Mouse (Mus musculus) neural tube, embryonic 11.5 days (tissue): ENCODE measurements around the gene Tbc1d1. TPM values are rescaled to one million over a fixed set of nuclear protein-coding genes. Genes with fewer than 3 reads are reported as not detected.
A peak's percentile ranks its signal among the peaks of the same experiment; 100 is the strongest.

Experiments used
- ATAC-seq: fragments of 200-750 bp; cut with Nextera tagmentation; 2 replicates; pipeline ENCODE4 v1.8.0; 2017; ENCODE audit warnings: moderate number of reproducible peaks, mild to moderate bottlenecking, moderate TSS enrichment, moderate library complexity; ENCODE audit not compliant: insufficient read depth, low FRiP score, low TSS enrichment
- DNase-seq: peaks from one replicate; pipeline ENCODE4 v3.0.0-alpha.2; 2015; ENCODE audit warnings: low spot score
- H3K27ac ChIP-seq: fragments of 300-500 bp; sonication (generic); 2 replicates; pipeline ENCODE4 v1.5.1; 2014; ENCODE audit warnings: low read depth, mild to moderate bottlenecking, low read length
- H3K27me3 ChIP-seq: fragments of 300-500 bp; sonication (generic); 2 replicates; pipeline ENCODE4 v1.6.1; 2014; ENCODE audit warnings: mild to moderate bottlenecking, low read length, mixed read lengths; ENCODE audit not compliant: control insufficient read depth, insufficient read depth
- H3K36me3 ChIP-seq: fragments of 300-500 bp; sonication (generic); 2 replicates; pipeline ENCODE4 v1.6.1; 2014; ENCODE audit warnings: mild to moderate bottlenecking, low read length, moderate library complexity, mixed read lengths; ENCODE audit not compliant: control insufficient read depth, insufficient read depth
- H3K4me1 ChIP-seq: fragments of 300-500 bp; sonication (generic); 2 replicates; pipeline ENCODE4 v1.6.1; 2014; ENCODE audit warnings: low read length, mixed read lengths; ENCODE audit not compliant: control insufficient read depth, insufficient read depth
- H3K4me2 ChIP-seq: fragments of 300-500 bp; sonication (generic); 2 replicates; pipeline ENCODE4 v1.6.1; 2014; ENCODE audit warnings: low read depth, mild to moderate bottlenecking, moderate library complexity
- H3K4me3 ChIP-seq: fragments of 300-500 bp; sonication (generic); 2 replicates; pipeline ENCODE4 v1.5.1; 2014; ENCODE audit warnings: low read depth, low read length
- H3K9ac ChIP-seq: fragments of 300-500 bp; sonication (generic); 2 replicates; pipeline ENCODE4 v1.6.1; 2014; ENCODE audit warnings: mild to moderate bottlenecking, low read length
- H3K9me3 ChIP-seq: fragments of 300-500 bp; sonication (generic); 2 replicates; pipeline ENCODE4 v1.6.1; 2016; ENCODE audit warnings: low read length; ENCODE audit not compliant: control insufficient read depth
- WGBS: fragments of 180-500 bp; shearing (Covaris S2); extraction: QIAGEN DNeasy Blood & Tissue Kit; methylation state at CpG from one replicate; pipeline ENCODE4 v1.1.7; 2014; 5-methylcytosine and 5-hydroxymethylcytosine counted together
- polyA plus RNA-seq: library from polyadenylated mRNA; unstranded; fragments of >200 nt; fragmentation: Nextera tagmentation; extraction: Ambion mirVana; gene quantifications from 2 replicates; pipeline ENCODE4 v1.2.1, GENCODE M21; 2014

The Tbc1d1 gene
- polyA plus RNA-seq, 1 experiment from 2014 or later = 32.4 TPM

DNA sequence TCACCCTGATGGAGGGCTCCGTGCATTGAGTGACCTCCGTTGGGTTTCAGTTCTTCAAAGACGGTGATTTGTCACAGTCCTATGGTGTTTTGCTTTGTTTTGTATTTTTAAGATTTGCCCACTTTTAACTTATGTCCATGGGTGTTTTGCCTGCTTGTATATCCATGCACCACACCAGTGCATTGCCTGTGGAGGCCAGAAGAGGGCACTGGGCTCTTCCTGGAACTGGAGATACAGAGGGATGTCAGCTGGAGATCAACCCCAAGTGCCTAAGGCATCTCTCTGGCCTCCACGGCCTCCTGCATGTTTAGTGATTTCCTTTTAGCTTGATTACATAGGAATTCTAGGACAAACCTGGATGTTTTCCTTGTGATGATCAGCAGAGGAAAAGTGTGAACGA is 19.8 kb upstream of the Tbc1d1 start:
- no peaks in the 10 kb centered on the region for H3K27me3 ChIP-seq
- H3K4me3 ChIP-seq = no peak overlapping the region
- no peak for DNase-seq
- 72% methylated on average over 5 of the region's 5 CpGs for WGBS
- H3K9ac ChIP-seq = no peak overlapping the region
- no peak overlapping the region for H3K27ac ChIP-seq
- no peaks in the 10 kb centered on the region for H3K36me3 ChIP-seq
- H3K4me2 ChIP-seq = no peak overlapping the region
- no peaks in the 10 kb centered on the region for H3K9me3 ChIP-seq
- H3K4me1 ChIP-seq = no peaks in the 10 kb centered on the region
- no peak for ATAC-seq

DNA sequence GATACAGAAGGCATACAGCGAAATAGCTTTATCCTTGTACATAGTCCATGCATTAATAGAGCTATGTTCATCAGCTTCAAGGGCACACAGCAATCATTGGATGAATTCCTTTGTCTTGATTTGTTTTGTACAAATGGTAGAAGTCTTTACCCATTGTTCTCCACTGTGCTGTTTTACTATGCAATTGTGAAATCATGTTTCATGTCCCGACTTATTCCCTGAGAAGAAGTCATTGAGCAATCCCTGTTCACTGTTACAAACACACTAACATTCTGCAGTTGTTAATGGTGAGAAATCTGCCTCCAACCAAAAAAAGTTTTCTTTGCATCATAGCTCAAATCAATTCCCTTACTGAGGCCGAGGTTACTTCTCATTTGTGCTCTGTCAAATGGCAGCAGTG is 15.9 kb upstream of the Tbc1d1 start:
- H3K36me3 ChIP-seq = no peaks in the 10 kb centered on the region
- H3K9me3 ChIP-seq = no peaks in the 10 kb centered on the region
- no peak overlapping the region for H3K27ac ChIP-seq
- no peaks in the 10 kb centered on the region for H3K27me3 ChIP-seq
- no peaks in the 10 kb centered on the region for H3K4me1 ChIP-seq
- 86% methylated on average over 3 of the region's 3 CpGs for WGBS
- ATAC-seq (no peak), DNase-seq (no peak)
- no peak overlapping the region for H3K4me3 ChIP-seq
- no peak overlapping the region for H3K4me2 ChIP-seq
- no peak overlapping the region for H3K9ac ChIP-seq

DNA sequence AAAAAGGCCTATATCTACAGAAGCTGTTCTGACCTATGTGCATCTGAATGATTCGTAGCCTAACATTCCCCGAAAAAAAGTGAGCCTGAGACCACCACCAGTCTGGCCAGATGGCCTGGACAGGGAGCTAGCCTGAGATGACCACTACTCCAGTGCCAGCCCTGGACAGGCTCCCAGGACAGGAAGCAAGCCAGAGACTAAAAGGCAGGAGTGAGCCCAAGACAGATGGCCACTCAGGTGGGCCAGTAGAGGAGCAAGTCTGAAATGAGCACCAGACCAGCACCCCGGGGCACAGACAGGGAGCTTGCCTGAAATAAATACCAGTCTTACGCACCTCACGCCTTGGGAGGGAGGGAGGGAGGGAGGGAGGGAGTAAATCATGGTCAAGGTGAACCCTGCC is 11.8 kb upstream of the Tbc1d1 start:
- H3K27ac ChIP-seq = no peak overlapping the region
- no peaks in the 10 kb centered on the region for H3K36me3 ChIP-seq
- no peak overlapping the region for H3K9ac ChIP-seq
- no peak overlapping the region for H3K4me3 ChIP-seq
- no peaks in the 10 kb centered on the region for H3K9me3 ChIP-seq
- DNase-seq (no peak), ATAC-seq (no peak)
- no peak overlapping the region for H3K4me2 ChIP-seq
- no peaks in the 10 kb centered on the region for H3K27me3 ChIP-seq
- H3K4me1 ChIP-seq = no peaks in the 10 kb centered on the region
- WGBS = 80% methylated on average over 5 of the region's 5 CpGs

DNA sequence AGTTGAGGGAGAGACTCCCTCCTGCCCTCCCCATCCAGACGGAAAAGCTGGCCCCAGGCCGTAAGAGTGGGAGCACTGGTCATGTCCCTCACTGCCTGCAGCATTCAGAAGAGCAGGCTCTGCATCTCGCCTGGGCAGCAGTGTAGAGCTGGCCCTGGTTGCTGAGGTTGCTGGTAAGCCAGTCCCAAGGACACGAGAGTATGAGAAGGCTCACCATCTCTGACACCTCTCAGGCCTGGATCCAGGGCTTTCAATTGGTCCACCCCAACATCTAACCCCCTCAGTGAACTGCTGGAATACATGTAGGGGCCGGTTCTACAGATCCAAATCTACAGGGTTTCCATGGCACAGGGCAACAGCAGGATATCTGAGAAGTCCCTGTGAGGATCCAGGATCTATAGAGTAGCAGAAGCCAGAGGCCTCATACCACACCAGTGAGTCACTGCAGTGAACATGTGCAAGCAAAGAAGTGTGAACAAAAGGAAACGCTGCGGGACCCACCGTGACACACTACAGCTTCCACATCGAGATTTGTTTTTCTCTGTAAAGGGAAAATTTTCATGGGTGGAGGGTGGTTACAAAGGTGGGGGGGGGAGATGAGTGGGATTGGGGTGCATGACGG is 9.6 kb upstream of the Tbc1d1 start:
- Histone ChIP-seq H3K36me3 (no peaks in the 10 kb centered on the region), H3K4me3 (no peak overlapping the region), H3K4me1 (no peaks in the 10 kb centered on the region), H3K9ac (no peak overlapping the region), H3K9me3 (no peaks in the 10 kb centered on the region), H3K27me3 (no peaks in the 10 kb centered on the region), H3K4me2 (no peak overlapping the region), H3K27ac (no peak overlapping the region)
- whole genome bisulfite sequencing = 84% methylated on average over 10 of the region's 10 CpGs
- ATAC-seq (no peak), DNase-seq (no peak)

DNA sequence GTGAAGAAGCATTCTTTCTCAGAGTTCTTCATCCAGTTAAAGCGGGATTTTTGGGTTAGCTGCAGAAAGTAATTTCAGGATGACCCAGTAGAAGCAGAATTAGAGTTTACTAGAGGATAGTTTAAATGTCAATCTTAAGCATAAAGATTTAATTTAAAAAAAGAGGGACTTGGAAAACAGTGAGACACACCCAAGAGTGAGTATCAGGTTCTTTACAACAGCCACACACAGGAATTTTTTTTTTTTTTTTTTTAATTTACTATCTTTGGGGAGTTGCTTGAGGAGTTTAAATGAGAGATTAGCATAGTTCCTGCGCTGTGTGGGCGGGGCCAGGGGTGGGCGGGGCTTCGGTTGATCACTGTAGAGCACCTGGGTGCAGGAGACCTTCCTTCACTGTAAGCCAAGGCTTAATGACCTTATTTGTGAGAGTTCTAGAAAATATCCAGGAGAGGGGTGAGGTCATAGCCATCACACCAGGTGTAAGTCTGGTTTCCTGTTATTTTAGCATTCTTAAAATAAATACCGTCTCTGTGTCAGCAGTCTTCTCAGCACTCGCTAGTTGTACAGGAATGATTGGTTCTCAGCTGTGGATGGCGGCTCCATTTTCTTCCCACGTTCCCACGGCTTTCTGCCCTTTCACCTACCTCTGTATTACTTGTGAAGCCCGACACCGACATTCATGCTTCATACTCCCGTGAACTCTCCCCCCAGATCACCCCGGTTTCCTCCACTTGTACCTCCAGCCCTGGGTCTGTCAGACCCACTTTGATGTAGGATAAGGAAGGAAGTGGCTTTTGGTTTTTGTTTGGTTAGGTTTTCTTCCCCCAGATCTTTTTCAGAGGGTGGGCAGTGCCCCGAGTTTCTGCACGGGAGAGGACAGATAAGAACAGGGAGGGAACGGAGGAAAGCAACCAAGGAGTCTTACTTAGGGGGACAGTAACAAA is 6.6 kb upstream of the Tbc1d1 start:
- Histone ChIP-seq H3K4me3 (no peak overlapping the region), H3K27me3 (no peaks in the 10 kb centered on the region), H3K9ac (no peak overlapping the region), H3K4me1 (no peaks in the 10 kb centered on the region), H3K4me2 (0 out of 2 replicates have a peak overlapping the region, but pooled peaks have one; percentile 4), H3K36me3 (no peaks in the 10 kb centered on the region), H3K27ac (no peak overlapping the region), H3K9me3 (no peaks in the 10 kb centered on the region)
- ATAC-seq = no peak
- 28% methylated on average over 17 of the region's 17 CpGs for WGBS
- no peak for DNase-seq

DNA sequence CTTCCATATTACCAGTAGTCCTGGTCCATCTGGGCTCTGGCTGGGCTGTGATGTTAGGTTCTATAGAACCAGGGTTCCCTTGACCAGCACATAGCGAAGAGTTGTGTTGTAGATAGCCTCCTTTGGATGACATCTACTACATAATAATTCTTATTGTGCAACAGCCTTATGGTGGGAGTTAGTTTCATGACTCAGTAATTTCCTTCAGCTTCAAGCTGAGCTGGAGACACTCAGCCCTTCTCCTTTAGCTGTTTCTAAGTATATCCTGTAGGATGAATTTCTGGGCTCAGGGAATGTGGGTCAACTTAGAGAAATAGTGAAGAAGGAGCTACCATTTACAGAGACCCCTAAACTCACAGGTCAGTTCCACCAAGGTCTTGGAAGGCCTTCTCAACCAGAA is 2.8 kb upstream of the Tbc1d1 start:
- no peak overlapping the region for H3K4me3 ChIP-seq
- H3K4me1 ChIP-seq = no peaks in the 10 kb centered on the region
- no peak overlapping the region for H3K27ac ChIP-seq
- H3K27me3 ChIP-seq = 0 out of 2 replicates have a peak, but pooled peaks cover 2% of the 10 kb centered on the region
- no peaks in the 10 kb centered on the region for H3K9me3 ChIP-seq
- H3K36me3 ChIP-seq = no peaks in the 10 kb centered on the region
- WGBS = 83% methylated on average over 1 of the region's 1 CpGs
- DNase-seq = no peak
- no peak overlapping the region for H3K9ac ChIP-seq
- no peak overlapping the region for H3K4me2 ChIP-seq
- no peak for ATAC-seq

DNA sequence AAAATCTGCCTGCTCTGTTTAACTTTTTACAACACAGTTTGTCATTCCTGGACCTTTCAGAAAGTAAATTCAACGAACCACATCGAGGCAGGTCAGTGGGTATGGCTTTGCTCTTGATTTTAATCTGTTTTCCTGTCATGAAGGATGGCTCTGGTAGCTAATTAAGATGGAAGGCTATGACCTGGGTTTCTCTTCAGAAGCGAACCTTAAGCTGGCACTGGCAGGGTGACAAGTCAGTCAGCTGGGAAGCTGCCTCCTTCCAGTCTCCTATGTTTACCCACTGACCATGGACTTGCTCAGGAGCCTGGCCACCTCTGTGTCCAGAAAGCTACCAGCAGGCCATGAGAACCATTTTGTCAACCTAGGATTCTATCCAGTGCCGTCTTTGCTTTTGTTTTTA is 474 bp downstream of the Tbc1d1 start:
- ATAC-seq (no peak), DNase-seq (no peak)
- Histone ChIP-seq H3K36me3 (no peaks in the 10 kb centered on the region), H3K27me3 (peaks cover 28% of the 10 kb centered on the region), H3K4me3 (no peak overlapping the region), H3K9me3 (no peaks in the 10 kb centered on the region), H3K27ac (no peak overlapping the region), H3K4me2 (no peak overlapping the region), H3K4me1 (peaks cover 5% of the 10 kb centered on the region; the same call in 1 of the 2 replicates), H3K9ac (no peak overlapping the region)
- WGBS = 53% methylated on average over 4 of the region's 4 CpGs

DNA sequence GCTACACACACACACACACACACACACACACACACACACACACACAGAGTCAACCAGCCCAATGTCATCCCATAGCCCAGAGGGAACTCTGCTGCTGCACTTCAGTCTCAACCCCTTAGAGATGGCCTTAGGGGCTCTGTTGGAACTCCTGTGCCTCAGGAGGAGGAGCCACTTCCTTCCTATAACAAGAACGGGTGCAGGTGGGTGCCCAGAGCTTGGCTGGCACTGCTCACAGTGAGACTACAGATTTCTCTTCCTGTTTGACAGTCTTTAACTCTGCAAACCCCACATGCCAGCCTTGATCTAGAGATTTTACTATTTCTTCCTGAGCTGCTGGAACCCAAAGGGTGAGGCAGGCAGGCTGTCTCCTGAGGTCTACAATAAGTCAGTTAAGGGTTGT is 1.8 kb downstream of the Tbc1d1 start:
- no peak overlapping the region for H3K27ac ChIP-seq
- WGBS = 39% methylated on average over 1 of the region's 1 CpGs
- no peaks in the 10 kb centered on the region for H3K9me3 ChIP-seq
- H3K4me1 ChIP-seq = peaks cover 5% of the 10 kb centered on the region; the same call in 1 of the 2 replicates
- no peak overlapping the region for H3K9ac ChIP-seq
- ATAC-seq = no peak
- no peaks in the 10 kb centered on the region for H3K36me3 ChIP-seq
- H3K4me2 ChIP-seq = no peak overlapping the region
- no peak for DNase-seq
- peaks cover 34% of the 10 kb centered on the region for H3K27me3 ChIP-seq
- no peak overlapping the region for H3K4me3 ChIP-seq

DNA sequence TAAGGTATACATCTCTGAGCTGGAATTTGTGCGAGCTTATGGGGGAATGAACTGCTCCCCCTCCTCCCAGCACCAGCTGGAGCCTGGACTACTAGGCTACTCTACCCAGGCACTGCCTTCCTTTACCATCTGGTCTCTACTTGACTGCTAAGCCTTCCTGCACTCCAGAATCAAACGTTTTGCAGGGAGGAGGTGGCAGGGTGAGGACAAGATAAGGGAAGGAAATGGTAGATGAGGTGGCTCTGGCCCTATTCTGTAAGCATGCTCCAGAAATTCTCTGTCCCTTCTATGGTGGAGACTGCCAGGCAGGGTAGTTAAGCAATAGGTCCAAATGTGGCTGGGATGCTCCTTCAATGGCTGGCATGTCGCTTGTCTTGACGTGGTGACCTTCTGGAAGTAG is 2.4 kb downstream of the Tbc1d1 start:
- Histone ChIP-seq H3K4me2 (no peak overlapping the region), H3K9ac (no peak overlapping the region), H3K36me3 (no peaks in the 10 kb centered on the region), H3K9me3 (no peaks in the 10 kb centered on the region), H3K27me3 (peaks cover 34% of the 10 kb centered on the region), H3K4me3 (no peak overlapping the region), H3K27ac (no peak overlapping the region), H3K4me1 (peaks cover 5% of the 10 kb centered on the region; the same call in 1 of the 2 replicates)
- WGBS = 36% methylated on average over 4 of the region's 4 CpGs
- DNase-seq (no peak), ATAC-seq (no peak)
